Mouse (Mus musculus) Patski (cell line): ENCODE measurements around the gene Arhgef40. TPM values are rescaled to one million over a fixed set of nuclear protein-coding genes. Genes with fewer than 3 reads are reported as not detected.

Experiments
- ATAC-seq: fragments of 100-300 bp; one replicate; pipeline ENCODE4 v1.8.0; 2021
- CTCF ChIA-PET: fragments of 350-600 bp; sonication (Branson Sonifier 250); formaldehyde crosslinking; loops from one replicate; lab custom pipeline; 2022; ENCODE audit warnings: inconsistent platforms; lab: Charles Lee
- POLR2A ChIA-PET: fragments of 350-600 bp; sonication (Branson Sonifier 250); formaldehyde crosslinking; loops from one replicate; lab custom pipeline; 2022; ENCODE audit warnings: antibody characterized with exemption, inconsistent platforms; lab: Charles Lee
- DNase-seq: peaks from one replicate; pipeline ENCODE4 v3.0.0-alpha.2; 2011; ENCODE audit warnings: low read depth, low spot score
- H3K27me3 ChIP-seq: fragments of 371-371 bp; one replicate; pipeline ENCODE4 v1.5.1; 2021
- CTCF ChIP-seq: fragments of 100-300 bp; IDR thresholded peaks from one replicate; pipeline ENCODE4 v1.5.1; 2021
- in situ Hi-C: fragments of 300-500 bp; cut with MboI; formaldehyde crosslinking; loops from 3 replicates; pipeline ENCODE4 v1.11.1; 2018; ENCODE audit warnings: low pct_unique_long_range_greater_than_20kb, mixed read lengths
- polyA plus RNA-seq: library from polyadenylated mRNA; unstranded; gene quantifications from one replicate; pipeline ENCODE4 v1.2.3, GENCODE M21; 2021

Gene Arhgef40
- polyA plus RNA-seq, 1 experiment from 2014 or later: 80.2 TPM

GRCm38 (mm10) chr14:52017662-52018061, 33.1 kb downstream of the Arhgef40 start:
- in situ Hi-C loops: no loop called here
- CTCF ChIA-PET: interaction anchor here (1.8 to 6.0 kb wide), 2 partner anchors 8 to 12 kb away, joined by 7 to 43 read pairs; no protein-coding TSS in a partner anchor
- no peaks in the 10 kb centered on the region for H3K27me3 ChIP-seq
- no peak for DNase-seq
- no peak for ATAC-seq
- POLR2A ChIA-PET: interaction anchor here (0.6 to 1.6 kb wide), 3 partner anchors 10 to 23 kb away, joined by 3 to 8 read pairs (median 5); no protein-coding TSS in a partner anchor
- TF ChIP-seq CTCF: no peak

GRCm38 (mm10) chr14:52018248-52019050, 33.9 kb downstream of the Arhgef40 start:
- DNase-seq: no peak
- CTCF ChIA-PET: interaction anchor here (1.1 to 6.0 kb wide), 4 partner anchors 9 to 135 kb away, joined by 3 to 43 read pairs (median 6); no protein-coding TSS in a partner anchor
- ATAC-seq: no peak
- in situ Hi-C loops: no loop called here
- H3K27me3 ChIP-seq: no peaks in the 10 kb centered on the region
- POLR2A ChIA-PET: interaction anchor here (1.3 to 1.6 kb wide), 3 partner anchors 8 to 32 kb away, joined by 3 to 5 read pairs (median 5); no protein-coding TSS in a partner anchor
- TF ChIP-seq CTCF: no peak

- POLR2A ChIA-PET: interaction anchor here (1.3 to 1.6 kb wide), 3 partner anchors 8 to 33 kb away, joined by 3 to 5 read pairs (median 5); no protein-coding TSS in a partner anchor
- DNase-seq (no peak), ATAC-seq (peak; percentile 7)
- no peaks in the 10 kb centered on the region for H3K27me3 ChIP-seq
- TF ChIP-seq CTCF: no peak
- CTCF ChIA-PET: interaction anchor here (1.1 to 6.0 kb wide), 4 partner anchors 10 to 135 kb away, joined by 3 to 43 read pairs (median 6); no protein-coding TSS in a partner anchor
- in situ Hi-C loops: no loop called here
These were observed 34.6 kb downstream of the Arhgef40 start for GRCm38 (mm10) chr14:52019051-52019589.

- ChIA-PET CTCF (interaction anchor here (1.1 to 6.0 kb wide), 7 partner anchors 9 to 136 kb away, joined by 3 to 43 read pairs (median 6); no protein-coding TSS in a partner anchor), POLR2A (interaction anchor here (0.7 to 1.9 kb wide), 7 partner anchors 9 to 83 kb away, joined by 3 to 8 read pairs (median 5); partner anchors contain the start of gene Arhgef40)
- ATAC-seq (peak; percentile 82), DNase-seq (peak; percentile 85)
- no peaks in the 10 kb centered on the region for H3K27me3 ChIP-seq
- no peak for TF ChIP-seq CTCF
- in situ Hi-C loops: loop anchor here (5.0 kb wide), 1 partner anchor 112 kb away; no protein-coding TSS in a partner anchor
These were observed 35.2 kb downstream of the Arhgef40 start for GRCm38 (mm10) chr14:52019590-52020340.

GRCm38 (mm10) chr14:52020486-52021137, 36.1 kb downstream of the Arhgef40 start, which contains the start of gene Zfp219:
Zfp219 (minus strand) TSS chr14:52020733.
- no peaks in the 10 kb centered on the region for H3K27me3 ChIP-seq
- ChIA-PET CTCF (interaction anchor here (1.1 to 6.0 kb wide), 5 partner anchors 8 to 117 kb away, joined by 3 to 43 read pairs (median 6); no protein-coding TSS in a partner anchor), POLR2A (interaction anchor here (0.7 to 1.9 kb wide), 4 partner anchors 10 to 82 kb away, joined by 3 to 8 read pairs (median 4); no protein-coding TSS in a partner anchor)
- in situ Hi-C loops: loop anchor here (5.0 kb wide), 1 partner anchor 113 kb away; no protein-coding TSS in a partner anchor
- DNase-seq (peak; percentile 63), ATAC-seq (peak; percentile 58)
- no peak for TF ChIP-seq CTCF

GRCm38 (mm10) chr14:52021138-52021529, 36.6 kb downstream of the Arhgef40 start:
- ATAC-seq (no peak), DNase-seq (no peak)
- POLR2A ChIA-PET: interaction anchor here (1.5 to 1.9 kb wide), 2 partner anchors 11 to 35 kb away, joined by 6 to 8 read pairs; no protein-coding TSS in a partner anchor
- TF ChIP-seq CTCF: no peak
- in situ Hi-C loops: loop anchor here (5.0 kb wide), 1 partner anchor 114 kb away; no protein-coding TSS in a partner anchor
- CTCF ChIA-PET: interaction anchor here (1.5 to 6.0 kb wide), 4 partner anchors 12 to 118 kb away, joined by 3 to 43 read pairs (median 6); no protein-coding TSS in a partner anchor
- no peaks in the 10 kb centered on the region for H3K27me3 ChIP-seq

GRCm38 (mm10) chr14:52021568-52022212, 37.2 kb downstream of the Arhgef40 start:
- H3K27me3 ChIP-seq: no peaks in the 10 kb centered on the region
- POLR2A ChIA-PET: interaction anchor here (1.2 to 1.9 kb wide), 2 partner anchors 11 to 83 kb away, joined by 3 to 8 read pairs; no protein-coding TSS in a partner anchor
- no peak for ATAC-seq
- TF ChIP-seq CTCF: no peak
- no peak for DNase-seq
- in situ Hi-C loops: loop anchor here (5.0 kb wide), 1 partner anchor 114 kb away; no protein-coding TSS in a partner anchor
- CTCF ChIA-PET: interaction anchor here (0.6 to 6.0 kb wide), 4 partner anchors 12 to 119 kb away, joined by 3 to 43 read pairs (median 4); no protein-coding TSS in a partner anchor

- in situ Hi-C loops: loop anchor here (5.0 kb wide), 1 partner anchor 115 kb away; no protein-coding TSS in a partner anchor
- no peak for DNase-seq
- ChIA-PET POLR2A (interaction anchor here (1.2 kb wide), 1 partner anchor 83 kb away, joined by 3 read pairs; no protein-coding TSS in a partner anchor), CTCF (interaction anchor here (0.6 to 6.0 kb wide), 4 partner anchors 13 to 33 kb away, joined by 3 to 43 read pairs (median 4); no protein-coding TSS in a partner anchor)
- ATAC-seq: no peak
- no peaks in the 10 kb centered on the region for H3K27me3 ChIP-seq
- TF ChIP-seq CTCF: no peak
These were observed 37.8 kb downstream of the Arhgef40 start for GRCm38 (mm10) chr14:52022244-52022708.
